Mouse (Mus musculus) kidney, adult 2 months (tissue): ENCODE measurements around the gene Haus6.

Source experiments
- CTCF ChIP-seq: fragments of 200-500 bp; conservative IDR thresholded peaks from 2 replicates; pipeline ENCODE4 v1.5.1; 2011; ENCODE audit warnings: low read depth, mild to moderate bottlenecking, control low read depth, low read length, moderate library complexity, mixed read lengths; ENCODE audit not compliant: insufficient read depth, insufficient read length
- POLR2A ChIP-seq: fragments of 200-500 bp; IDR thresholded peaks from one replicate; pipeline ENCODE4 v1.6.1; 2011; ENCODE audit warnings: low read depth, low read length, control low read depth

GRCm38 (mm10) chr4:86580591-86580990 lies 31.3 kb downstream of the Haus6 start:
- no peak for TF ChIP-seq CTCF
- no peak for TF ChIP-seq POLR2A
